Mouse (Mus musculus) forebrain, embryonic 11.5 days (tissue): ENCODE data around the gene Gdpd1. TPM values are rescaled to one million over a fixed set of nuclear protein-coding genes. Genes with fewer than 3 reads are reported as not detected.

Experiments
- ATAC-seq: fragments of 200-750 bp; cut with Nextera tagmentation; replicated peaks from 2 replicates; pipeline ENCODE4 v1.8.0; 2017; ENCODE audit warnings: moderate TSS enrichment; ENCODE audit not compliant: low FRiP score
- DNase-seq: peaks from one replicate; pipeline ENCODE4 v3.0.0-alpha.2; 2017; ENCODE audit warnings: low spot score
- H3K27ac ChIP-seq: fragments of 300-500 bp; sonication (generic); 2 replicates; pipeline ENCODE4 v1.5.1; 2014; ENCODE audit warnings: low read depth, low read length
- H3K27me3 ChIP-seq: fragments of 300-500 bp; sonication (generic); 2 replicates; pipeline ENCODE4 v1.6.1; 2014; ENCODE audit warnings: mild to moderate bottlenecking, low read length, mixed read lengths; ENCODE audit not compliant: control insufficient read depth, insufficient read depth
- H3K36me3 ChIP-seq: fragments of 300-500 bp; sonication (generic); 2 replicates; pipeline ENCODE4 v1.6.1; 2014; ENCODE audit warnings: mild to moderate bottlenecking, low read length, moderate library complexity, mixed read lengths; ENCODE audit not compliant: control insufficient read depth, insufficient read depth
- H3K4me1 ChIP-seq: fragments of 300-500 bp; sonication (generic); replicated peaks from 2 replicates; pipeline ENCODE4 v1.6.1; 2014; ENCODE audit warnings: low read length, mixed read lengths; ENCODE audit not compliant: control insufficient read depth, insufficient read depth
- H3K4me2 ChIP-seq: fragments of 300-500 bp; sonication (generic); 2 replicates; pipeline ENCODE4 v1.6.1; 2014; ENCODE audit warnings: low read depth, mild to moderate bottlenecking, low read length, moderate library complexity, mixed read lengths; ENCODE audit not compliant: severe bottlenecking
- H3K4me3 ChIP-seq: fragments of 300-500 bp; sonication (generic); 2 replicates; pipeline ENCODE4 v1.5.1; 2014; ENCODE audit warnings: low read depth, low read length
- H3K9ac ChIP-seq: fragments of 300-500 bp; sonication (generic); 2 replicates; pipeline ENCODE4 v1.6.1; 2014; ENCODE audit warnings: low read length
- H3K9me3 ChIP-seq: fragments of 300-500 bp; sonication (generic); 2 replicates; pipeline ENCODE4 v1.6.1; 2016; ENCODE audit warnings: low read length, mixed read lengths; ENCODE audit not compliant: control insufficient read depth
- WGBS: fragments of 180-500 bp; shearing (Covaris S2); extraction: QIAGEN DNeasy Blood & Tissue Kit; methylation state at CpG from one replicate; pipeline ENCODE4 v1.1.7; 2014; 5-methylcytosine and 5-hydroxymethylcytosine counted together
- polyA plus RNA-seq: library from polyadenylated mRNA; unstranded; fragments of >200 nt; fragmentation: Nextera tagmentation; extraction: Ambion mirVana; gene quantifications from 2 replicates; pipeline ENCODE4 v1.2.1, GENCODE M21; 2014

Gene Gdpd1
- 74.6 and 77.7 TPM in 2 replicates for polyA plus RNA-seq

DNA sequence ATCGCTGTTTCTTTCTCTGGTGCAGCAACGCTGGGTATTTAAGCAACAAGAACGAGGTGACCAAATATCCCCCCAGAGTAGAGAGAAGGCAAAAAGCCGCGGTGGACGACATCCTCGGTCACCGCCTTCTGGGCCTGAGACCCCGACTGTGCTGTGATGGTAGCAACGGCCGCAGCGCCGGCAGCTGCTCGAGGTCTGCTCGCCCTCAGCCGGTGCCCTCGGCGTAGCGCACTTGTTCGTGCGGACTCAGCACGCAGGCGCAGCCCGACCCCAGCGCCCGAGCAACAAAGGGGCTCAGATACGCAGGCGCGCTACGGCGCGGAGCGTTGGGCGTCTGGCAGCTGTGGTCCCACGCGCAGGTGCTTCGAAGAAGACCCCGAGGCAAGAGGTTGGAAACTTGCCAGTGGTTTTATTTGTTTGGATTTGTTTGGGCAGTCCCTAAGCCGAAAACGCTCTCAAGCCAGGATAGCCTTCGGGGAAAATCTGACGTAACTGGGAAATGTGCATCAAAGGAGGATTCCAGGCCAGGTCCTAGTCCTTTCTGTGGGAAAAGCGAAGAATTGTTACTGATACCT, at the start of gene Gdpd1:
TSS of gene Gdpd1 (minus strand) at position 197 of the 575 bp plus-strand sequence.
- no peaks in the 10 kb centered on the region for H3K9me3 ChIP-seq
- under 1% methylated on average over 43 of the region's 43 CpGs for WGBS
- peak within 1 kb of the TSS; percentile 84 for H3K9ac ChIP-seq
- peak within 1 kb of the TSS; percentile 94 for H3K27ac ChIP-seq
- peak; percentile 94 for ATAC-seq
- no peaks in the 10 kb centered on the region for H3K36me3 ChIP-seq
- peak within 1 kb of the TSS; percentile 71 for H3K4me3 ChIP-seq
- no peaks in the 10 kb centered on the region for H3K27me3 ChIP-seq
- peak within 1 kb of the TSS; percentile 91 for H3K4me2 ChIP-seq
- peak; percentile 97 for DNase-seq
- H3K4me1 ChIP-seq, result 0 out of 2 replicates have a peak, but pooled peaks cover 2% of the 10 kb centered on the region

DNA sequence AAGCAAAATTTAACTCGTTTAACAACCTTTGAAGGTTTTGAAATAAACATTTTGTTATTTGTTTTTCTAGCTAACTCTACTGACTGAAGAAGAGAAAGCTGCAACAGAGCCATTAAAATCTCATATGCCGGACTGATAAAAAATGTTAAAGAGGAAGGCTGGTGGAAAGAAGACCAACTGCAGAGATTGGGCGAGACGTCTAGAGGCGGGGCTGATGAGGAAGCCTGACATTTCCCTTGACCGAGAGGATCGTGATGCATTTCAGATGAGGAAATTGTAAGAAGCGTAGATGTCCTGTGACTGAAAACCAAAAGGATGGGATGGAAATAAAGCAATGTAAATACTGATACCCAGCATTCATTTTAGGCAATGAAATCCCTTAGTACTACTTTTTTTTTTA, 48.0 kb upstream of the Gdpd1 start:
- WGBS, result 86% methylated on average over 8 of the region's 8 CpGs
- H3K27me3 ChIP-seq, result no peaks in the 10 kb centered on the region
- H3K4me1 ChIP-seq, result 0 out of 2 replicates have a peak, but pooled peaks cover 1% of the 10 kb centered on the region
- ATAC-seq (no peak), DNase-seq (no peak)
- H3K36me3 ChIP-seq, result peaks cover 26% of the 10 kb centered on the region
- H3K4me2 ChIP-seq, result no peak overlapping the region
- H3K9ac ChIP-seq, result no peak overlapping the region
- H3K4me3 ChIP-seq, result no peak overlapping the region
- no peaks in the 10 kb centered on the region for H3K9me3 ChIP-seq
- H3K27ac ChIP-seq, result no peak overlapping the region

DNA sequence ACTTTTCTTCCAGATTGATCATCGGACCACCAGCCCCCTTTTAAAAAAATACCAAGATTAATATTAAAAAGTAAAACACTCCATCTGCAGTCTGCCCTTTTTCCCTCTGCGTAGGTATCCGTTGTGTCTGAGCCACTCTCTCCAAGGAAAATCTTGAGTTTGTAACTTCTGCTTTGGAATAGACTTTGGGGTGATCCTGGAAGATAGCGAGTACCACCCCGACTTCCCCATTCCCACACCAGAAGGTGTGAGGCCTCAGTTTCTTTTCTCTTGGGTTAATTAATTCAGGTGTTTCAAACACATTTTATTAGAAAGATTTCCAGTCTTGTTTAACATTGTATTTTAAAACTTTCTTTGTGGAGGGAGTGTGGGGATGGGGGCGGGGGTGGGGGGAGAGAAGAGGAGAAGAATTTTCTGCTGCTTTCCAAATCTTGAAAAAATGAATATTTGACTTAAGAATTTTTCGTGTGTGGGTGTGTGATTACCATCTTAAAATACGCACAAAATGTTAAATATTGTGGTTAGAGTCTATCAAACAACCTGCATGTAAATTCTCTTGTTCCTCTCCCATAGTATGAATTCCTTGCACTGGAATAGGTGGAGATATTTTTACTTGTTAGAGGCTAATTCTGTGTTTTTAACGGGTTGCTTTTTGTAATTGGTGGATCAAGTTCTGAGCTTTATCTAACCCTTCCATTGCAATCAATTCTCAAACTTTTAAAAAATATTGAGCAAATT, 36.5 kb upstream of the Gdpd1 start:
- no peak for ATAC-seq
- Histone ChIP-seq H3K36me3 (peaks cover 3% of the 10 kb centered on the region; the same call in 1 of the 2 replicates), H3K9me3 (no peaks in the 10 kb centered on the region), H3K9ac (peak overlapping the region; percentile 99), H3K4me2 (peak overlapping the region; percentile 52), H3K27me3 (no peaks in the 10 kb centered on the region), H3K27ac (peak overlapping the region; percentile 96), H3K4me3 (peak overlapping the region; percentile 87), H3K4me1 (peaks cover 2% of the 10 kb centered on the region; the same call in 1 of the 2 replicates)
- WGBS, result 7% methylated on average over 9 of the region's 9 CpGs
- DNase-seq, result no peak

DNA sequence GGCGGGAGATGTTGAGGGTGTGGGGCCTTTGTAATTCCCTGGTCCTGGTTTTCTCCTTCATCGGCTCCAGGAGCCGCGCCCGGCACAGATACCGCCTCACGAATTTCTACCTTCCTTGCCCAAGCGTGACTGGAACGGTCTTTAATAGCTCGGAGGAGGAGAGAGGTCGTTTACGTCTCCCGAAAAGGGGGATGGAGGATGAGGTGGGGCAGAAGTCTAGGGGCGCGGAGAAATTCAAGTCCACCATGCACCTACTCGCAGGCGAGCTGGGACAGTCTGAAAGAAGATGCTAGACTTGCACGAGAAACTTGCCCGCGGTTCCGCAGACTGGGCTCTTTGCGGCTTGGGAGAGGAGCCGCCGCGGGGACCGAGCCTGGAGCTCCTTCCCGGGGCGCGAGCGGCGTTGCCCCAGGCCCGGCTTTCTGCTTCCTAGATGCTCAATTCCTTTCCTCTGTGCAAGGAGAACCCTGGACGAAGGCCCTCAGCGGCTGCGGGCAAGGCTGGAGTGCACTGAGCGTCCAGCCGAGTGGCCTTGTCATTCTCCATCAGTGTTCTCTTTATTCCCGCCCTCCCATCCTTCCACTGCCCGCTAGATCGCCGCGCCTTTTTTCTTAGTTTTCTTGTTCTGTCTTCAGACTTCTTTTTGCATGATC, 35.8 kb upstream of the Gdpd1 start:
- ATAC-seq (no peak; the same call in 1 of the 2 replicates), DNase-seq (peak; percentile 79)
- 0% methylated on average over 42 of the region's 42 CpGs for WGBS
- Histone ChIP-seq H3K9ac (peak overlapping the region; percentile 99), H3K27ac (peak overlapping the region; percentile 96), H3K36me3 (peaks cover 3% of the 10 kb centered on the region; the same call in 1 of the 2 replicates), H3K27me3 (no peaks in the 10 kb centered on the region), H3K4me3 (peak overlapping the region; percentile 87), H3K4me1 (peaks cover 2% of the 10 kb centered on the region; the same call in 1 of the 2 replicates), H3K4me2 (peak overlapping the region; percentile 52), H3K9me3 (no peaks in the 10 kb centered on the region)

DNA sequence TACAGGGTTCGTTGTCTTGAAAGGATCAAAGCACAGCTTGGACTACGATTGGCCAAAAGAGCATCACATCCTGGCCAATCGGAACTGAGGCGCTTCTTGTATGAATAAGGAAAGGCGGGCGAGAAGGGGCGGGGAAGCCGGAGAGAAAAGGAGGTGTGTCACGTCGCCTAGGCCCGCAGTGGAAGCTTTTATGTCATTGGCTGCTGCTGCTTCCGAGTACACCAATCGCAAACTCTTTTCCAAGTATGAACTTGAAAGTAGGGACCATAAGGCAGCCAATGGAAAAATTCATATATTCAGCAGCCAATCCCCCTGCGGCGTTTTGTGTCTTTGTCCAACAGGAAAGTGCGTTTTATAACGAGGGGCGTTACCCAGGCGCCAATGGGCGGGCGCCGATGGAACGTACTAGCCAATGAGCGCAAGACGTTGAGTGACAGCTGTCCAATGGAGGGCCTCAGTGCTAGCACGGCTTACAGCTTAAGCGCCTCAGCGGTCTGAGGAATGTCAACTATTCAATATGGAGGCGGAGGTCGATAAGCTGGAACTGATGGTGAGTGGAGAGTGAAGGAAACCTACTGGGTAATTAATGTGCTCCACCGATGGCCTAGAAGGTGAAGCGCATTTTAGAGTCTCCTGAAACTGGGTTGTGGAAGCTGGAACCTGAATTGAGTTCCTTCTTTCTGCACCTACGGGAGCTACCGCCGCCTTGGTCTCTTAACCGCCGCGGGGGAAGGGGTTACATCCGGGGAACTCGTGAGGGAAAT, 35.1 kb upstream of the Gdpd1 start, which contains the start of gene Ska2:
TSS of gene Ska2 (plus strand) at position 480 of the 764 bp plus-strand sequence.
- Histone ChIP-seq H3K27me3 (no peaks in the 10 kb centered on the region), H3K36me3 (peaks cover 6% of the 10 kb centered on the region; the same call in 1 of the 2 replicates), H3K4me2 (peak within 1 kb of the TSS; percentile 67), H3K9me3 (no peaks in the 10 kb centered on the region), H3K4me3 (peak within 1 kb of the TSS; percentile 87), H3K9ac (peak within 1 kb of the TSS; percentile 99), H3K27ac (peak within 1 kb of the TSS; percentile 96), H3K4me1 (peaks cover 2% of the 10 kb centered on the region; the same call in 1 of the 2 replicates)
- DNase-seq, result peak; percentile 98
- peak; percentile 99 for ATAC-seq
- under 1% methylated on average over 40 of the region's 40 CpGs for whole genome bisulfite sequencing

DNA sequence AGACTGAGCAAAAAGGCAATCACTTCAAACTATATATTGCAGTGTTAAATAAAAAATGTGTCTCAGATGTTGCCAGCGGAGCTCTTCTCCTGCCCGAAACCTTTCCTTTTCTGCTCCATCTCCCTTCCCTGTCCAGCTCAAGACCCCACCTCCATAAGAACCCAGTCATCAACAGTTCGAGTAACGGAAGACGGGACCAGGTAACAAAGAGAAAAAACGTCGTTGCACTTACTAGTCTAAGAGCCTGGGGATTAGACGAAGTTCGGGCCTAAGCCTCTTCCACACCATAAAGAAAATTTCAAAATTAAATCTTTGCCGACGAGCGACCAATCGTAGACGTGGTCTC, 34.5 kb upstream of the Gdpd1 start, which contains the start of gene Prr11:
TSS of gene Prr11 (minus strand) at position 300 of the 346 bp plus-strand sequence.
- no peak for DNase-seq
- Histone ChIP-seq H3K27me3 (no peaks in the 10 kb centered on the region), H3K4me1 (peaks cover 2% of the 10 kb centered on the region; the same call in 1 of the 2 replicates), H3K27ac (peak within 1 kb of the TSS; percentile 96), H3K9me3 (no peaks in the 10 kb centered on the region), H3K4me3 (peak within 1 kb of the TSS; percentile 87), H3K36me3 (peaks cover 7% of the 10 kb centered on the region; the same call in 1 of the 2 replicates), H3K9ac (peak within 1 kb of the TSS; percentile 99), H3K4me2 (peak within 1 kb of the TSS; percentile 67)
- ATAC-seq, result no peak
- 0% methylated on average over 14 of the region's 14 CpGs for WGBS

DNA sequence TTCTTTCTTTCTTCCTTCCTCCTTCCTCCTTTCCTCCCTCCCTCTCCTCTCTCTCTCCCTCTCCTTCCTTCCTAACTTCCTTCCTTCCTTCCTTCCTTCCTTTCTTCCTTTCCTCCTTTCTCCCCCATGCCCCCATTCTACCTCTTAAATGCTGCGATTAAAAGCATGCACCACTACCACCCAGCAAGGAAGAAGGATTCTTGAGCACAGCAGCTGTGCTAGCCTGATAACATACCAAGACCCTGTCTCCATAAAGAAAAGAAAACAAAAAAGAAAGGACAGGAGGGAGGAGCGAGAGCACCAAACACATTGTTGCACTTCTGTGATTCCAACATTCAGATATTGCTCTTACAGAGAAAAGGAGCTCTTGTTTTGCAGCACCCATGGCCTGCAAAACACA, 13.3 kb upstream of the Gdpd1 start:
- 66% methylated on average over 2 of the region's 2 CpGs for WGBS
- H3K36me3 ChIP-seq, result peaks cover 7% of the 10 kb centered on the region
- peak overlapping the region; percentile 94 for H3K4me3 ChIP-seq
- peak overlapping the region; percentile 86 for H3K4me2 ChIP-seq
- peaks cover 7% of the 10 kb centered on the region for H3K4me1 ChIP-seq
- H3K9me3 ChIP-seq, result no peaks in the 10 kb centered on the region
- no peaks in the 10 kb centered on the region for H3K27me3 ChIP-seq
- H3K27ac ChIP-seq, result no peak overlapping the region
- peak overlapping the region; percentile 95; the same call in 1 of the 2 replicates for H3K9ac ChIP-seq
- DNase-seq (no peak), ATAC-seq (no peak)
